Mouse (Mus musculus): ENCODE results near the gene Nrf1.

Gene Nrf1

GRCm38 (mm10) chr6:30150471-30150870, 102.7 kb downstream of the Nrf1 start:
- DNase-seq = no peak

- no peak for DNase-seq
Measured at GRCm38 (mm10) chr6:30152163-30152562, 104.4 kb downstream of the Nrf1 start.

GRCm38 (mm10) chr6:30152649-30153048, 104.9 kb downstream of the Nrf1 start:
- no peak for DNase-seq

- no peak for DNase-seq
Measured at GRCm38 (mm10) chr6:30153076-30153475, 105.3 kb downstream of the Nrf1 start.

GRCm38 (mm10) chr6:30153733-30154415, 106.1 kb downstream of the Nrf1 start:
- DNase-seq = no peak

GRCm38 (mm10) chr6:30159516-30160045, 111.8 kb downstream of the Nrf1 start:
- no peak for DNase-seq

- DNase-seq = no peak
Measured at GRCm38 (mm10) chr6:30160408-30160807, 112.6 kb downstream of the Nrf1 start.

- no peak for DNase-seq
Measured at GRCm38 (mm10) chr6:30161618-30162017, 113.8 kb downstream of the Nrf1 start.

GRCm38 (mm10) chr6:30162091-30162490, 114.3 kb downstream of the Nrf1 start:
- DNase-seq = no peak

GRCm38 (mm10) chr6:30166349-30166748, 118.6 kb downstream of the Nrf1 start:
- no peak for DNase-seq

GRCm38 (mm10) chr6:30167192-30167591, 119.4 kb downstream of the Nrf1 start:
- DNase-seq = no peak

- no peak for DNase-seq
Measured at GRCm38 (mm10) chr6:30168275-30168674, 120.5 kb downstream of the Nrf1 start.

- DNase-seq = no peak
Measured at GRCm38 (mm10) chr6:30169148-30169547, 121.4 kb downstream of the Nrf1 start.

GRCm38 (mm10) chr6:30171226-30171625, 123.4 kb downstream of the Nrf1 start:
- DNase-seq = no peak

GRCm38 (mm10) chr6:30171967-30172366, 124.2 kb downstream of the Nrf1 start:
- no peak for DNase-seq

- no peak for DNase-seq
Measured at GRCm38 (mm10) chr6:30172441-30172819, 124.6 kb downstream of the Nrf1 start.

GRCm38 (mm10) chr6:30172820-30173550, 125.2 kb downstream of the Nrf1 start:
- DNase-seq = no peak

GRCm38 (mm10) chr6:30173551-30174460, 126.0 kb downstream of the Nrf1 start:
- DNase-seq = peak in 1 of 2 experiments; percentile 18

GRCm38 (mm10) chr6:30174461-30175224, 126.9 kb downstream of the Nrf1 start:
- DNase-seq = peak in 1 of 2 experiments; percentile 12

- peak in 1 of 2 experiments; percentile 10 for DNase-seq
Measured at GRCm38 (mm10) chr6:30175225-30175917, 127.6 kb downstream of the Nrf1 start.

- DNase-seq = no peak
Measured at GRCm38 (mm10) chr6:30175918-30176421, 128.2 kb downstream of the Nrf1 start.
